Mouse (Mus musculus) heart, postnatal 0 days (tissue): ENCODE measurements around the gene Atp6v1a.

Source experiments
- CTCF ChIP-seq: IDR thresholded peaks from 2 replicates; pipeline ENCODE4 v1.5.1; 2016; ENCODE audit warnings: antibody characterized with exemption, control low read depth, low read depth
- EP300 ChIP-seq: IDR thresholded peaks from 2 replicates; pipeline ENCODE4 v1.6.1; 2016; ENCODE audit warnings: antibody characterized with exemption, low read depth

- no peak for TF ChIP-seq CTCF
- no peak for TF ChIP-seq EP300
These were observed 43.1 kb upstream of the Atp6v1a start for GRCm38 (mm10) chr16:44182597-44182996.
